8 mouse cellular contexts compared by ENCODE assay signal in genomic region chr5:66996886-66997599, GRCm38 (mm10).
A peak's percentile ranks its signal among the peaks of the same experiment; 100 is the strongest.
DNase-seq lines count a peak whose midpoint lies in the region; ATAC-seq lines count a peak whose summit lies in the region.

No protein-coding gene starts in this region.

- peak overlapping the region; percentile 59 for H3K4me2 ChIP-seq in hindbrain, embryonic 13.5 days

- H3K4me3 ChIP-seq in hindbrain, embryonic 13.5 days = peak overlapping the region; percentile 37

- peaks cover 24% of the 10 kb centered on the region for H3K4me1 ChIP-seq in hindbrain, embryonic 13.5 days (replicated peaks)

- peak; percentile 92 for DNase-seq in ZHBTc4 (ENCODE audit: low read depth, low spot score)
- peak; percentile 95 to 98 for DNase-seq in cerebellum, postnatal 10 days
- peak; percentile 69 to 84 for DNase-seq in frontal cortex, postnatal 14 days (ENCODE audit: low spot score in 2 of 2)
- peak; percentile 82 to 84 for DNase-seq in layer of hippocampus, postnatal 36 days
- DNase-seq in lung, postnatal 10 days = peak; percentile 87
- DNase-seq in right cerebral cortex, adult 2 months (ENCODE audit: low spot score in 2 of 2) = peak; percentile 88 to 89
- DNase-seq in adipocyte (ENCODE audit: low spot score) = no peak

- peak; percentile 88 for ATAC-seq in hindbrain, embryonic 13.5 days (ENCODE audit: low FRiP score)

- 3% methylated on average over 33 of the region's 33 CpGs for WGBS in hindbrain, embryonic 13.5 days

- H3K36me3 ChIP-seq in hindbrain, embryonic 13.5 days = peaks cover 10% of the 10 kb centered on the region

- no peaks in the 10 kb centered on the region for H3K27me3 ChIP-seq in hindbrain, embryonic 13.5 days

- peak overlapping the region; percentile 83 for H3K27ac ChIP-seq in hindbrain, embryonic 13.5 days

- H3K9ac ChIP-seq in hindbrain, embryonic 13.5 days = peak overlapping the region; percentile 71

- no peaks in the 10 kb centered on the region for H3K9me3 ChIP-seq in hindbrain, embryonic 13.5 days
